Mouse (Mus musculus) liver, postnatal 0 days (tissue): Measurements from ENCODE around the gene Ccdc24.

ENCODE experiments used
- CTCF ChIP-seq: sonication (generic); IDR thresholded peaks from 2 replicates; pipeline ENCODE4 v1.5.1; 2016; ENCODE audit warnings: antibody characterized with exemption, low read depth
- EP300 ChIP-seq: IDR thresholded peaks from 2 replicates; pipeline ENCODE4 v1.6.1; 2016; ENCODE audit warnings: antibody characterized with exemption, low read depth, mild to moderate bottlenecking

GRCm38 (mm10) chr4:117887133-117887532 is 14.8 kb upstream of the Ccdc24 start, which contains the start of gene Atp6v0b:
- no peak for TF ChIP-seq EP300
- TF ChIP-seq CTCF = no peak
